Mouse (Mus musculus): ENCODE measurements around the gene Rpl13a. TPM values are rescaled to one million over a fixed set of nuclear protein-coding genes. Genes with fewer than 3 reads are reported as not detected.
A peak's percentile ranks its signal among the peaks of the same experiment; 100 is the strongest.

Rpl13a gene
- polyA plus RNA-seq, 1 experiment from 2014 or later: 1,390 TPM

DNA sequence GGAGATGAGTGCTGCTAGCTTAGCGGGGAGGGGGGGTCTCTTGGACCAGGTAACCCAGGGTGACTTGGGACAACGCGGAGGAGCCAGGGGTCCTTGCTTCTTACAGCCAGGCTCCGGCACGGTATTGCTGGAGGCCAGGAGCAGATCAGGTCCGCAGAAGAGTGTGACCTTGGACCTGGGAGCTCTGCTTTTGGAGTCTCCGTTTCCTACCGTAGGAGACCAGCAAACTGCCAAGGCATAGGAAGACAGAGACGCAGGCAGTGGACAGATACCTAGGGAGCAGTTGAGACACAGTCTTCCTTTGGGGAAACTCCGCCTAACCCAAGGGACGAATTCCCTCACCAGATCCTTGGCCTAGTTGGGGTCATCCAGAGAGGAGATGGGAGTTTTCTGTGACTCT lies 37.1 kb upstream of the Rpl13a start:
- H3K9me3 ChIP-seq: peaks cover 8% of the 10 kb centered on the region; the same call in 1 of the 2 replicates
- no peak for ATAC-seq (ENCODE audit: insufficient number of reproducible peaks, low FRiP score, low TSS enrichment, low read depth)
- 51% methylated on average over 11 of the region's 11 CpGs for WGBS
- H3K27me3 ChIP-seq: peaks cover 84% of the 10 kb centered on the region
- peaks cover 3% of the 10 kb centered on the region; the same call in 1 of the 2 replicates for H3K36me3 ChIP-seq
- H3K4me2 ChIP-seq: no peak overlapping the region
- H3K4me3 ChIP-seq: no peak overlapping the region
- H3K9ac ChIP-seq: no peak overlapping the region
- H3K4me1 ChIP-seq: peaks cover 19% of the 10 kb centered on the region
- H3K27ac ChIP-seq: no peak overlapping the region

- Histone ChIP-seq H3K27me3 (peaks cover 75% of the 10 kb centered on the region), H3K4me3 (no peak overlapping the region), H3K9me3 (peaks cover 4% of the 10 kb centered on the region; the same call in 1 of the 2 replicates), H3K9ac (no peak overlapping the region), H3K36me3 (peaks cover 12% of the 10 kb centered on the region), H3K27ac (no peak overlapping the region), H3K4me1 (peaks cover 19% of the 10 kb centered on the region), H3K4me2 (no peak overlapping the region)
- no peak for ATAC-seq (ENCODE audit: insufficient number of reproducible peaks, low FRiP score, low TSS enrichment, low read depth)
- WGBS: 74% methylated on average over 5 of the region's 5 CpGs
Measured at GRCm38 (mm10) chr7:45164833-45165232, 36.3 kb upstream of the Rpl13a start.

GRCm38 (mm10) chr7:45163735-45164490 lies 35.4 kb upstream of the Rpl13a start, which contains the start of gene Slc17a7:
TSS of gene Slc17a7 (plus strand) at chr7:45163949.
- peak within 1 kb of the TSS; percentile 73 for H3K4me2 ChIP-seq
- no peak for ATAC-seq (ENCODE audit: insufficient number of reproducible peaks, low FRiP score, low TSS enrichment, low read depth)
- no peaks in the 10 kb centered on the region for H3K9me3 ChIP-seq
- peaks cover 66% of the 10 kb centered on the region for H3K27me3 ChIP-seq
- H3K27ac ChIP-seq: no peak within 1 kb of the TSS
- WGBS: under 1% methylated on average over 40 of the region's 41 CpGs
- H3K4me3 ChIP-seq: peak within 1 kb of the TSS; percentile 46
- H3K36me3 ChIP-seq: peaks cover 21% of the 10 kb centered on the region
- peak within 1 kb of the TSS; percentile 47 for H3K9ac ChIP-seq
- peaks cover 19% of the 10 kb centered on the region for H3K4me1 ChIP-seq

GRCm38 (mm10) chr7:45162996-45163615 lies 34.5 kb upstream of the Rpl13a start:
- H3K9me3 ChIP-seq: no peaks in the 10 kb centered on the region
- H3K4me2 ChIP-seq: no peak overlapping the region
- H3K4me3 ChIP-seq: no peak overlapping the region
- peaks cover 19% of the 10 kb centered on the region for H3K4me1 ChIP-seq
- no peak overlapping the region for H3K9ac ChIP-seq
- WGBS: 69% methylated on average over 9 of the region's 9 CpGs
- no peak for ATAC-seq (ENCODE audit: insufficient number of reproducible peaks, low FRiP score, low TSS enrichment, low read depth)
- H3K36me3 ChIP-seq: peaks cover 29% of the 10 kb centered on the region
- H3K27ac ChIP-seq: no peak overlapping the region
- H3K27me3 ChIP-seq: peaks cover 58% of the 10 kb centered on the region

DNA sequence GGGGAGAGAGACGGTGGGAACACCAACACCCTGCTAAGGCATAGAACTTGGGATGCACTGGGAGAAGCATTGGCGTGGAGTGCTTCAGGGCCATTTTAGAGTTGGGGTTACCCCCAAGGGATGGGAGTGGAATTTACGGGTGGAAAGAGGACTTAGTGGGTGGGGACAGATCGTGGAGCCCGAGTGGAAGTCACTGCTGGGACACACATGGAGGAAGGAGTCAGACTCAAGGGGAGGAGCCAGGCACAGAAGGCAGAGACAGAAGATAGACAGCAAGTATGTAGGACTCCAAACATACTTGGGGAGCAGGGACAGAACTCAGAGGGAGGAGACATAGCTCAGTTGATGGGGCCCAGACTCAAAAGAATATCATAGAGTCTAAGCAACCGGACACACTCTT lies 34.0 kb upstream of the Rpl13a start:
- Histone ChIP-seq H3K9me3 (no peaks in the 10 kb centered on the region), H3K27ac (no peak overlapping the region), H3K4me3 (peak overlapping the region; percentile 45), H3K36me3 (peaks cover 34% of the 10 kb centered on the region), H3K9ac (no peak overlapping the region; the same call in 1 of the 2 replicates), H3K27me3 (peaks cover 53% of the 10 kb centered on the region), H3K4me2 (peak overlapping the region; percentile 80), H3K4me1 (peaks cover 19% of the 10 kb centered on the region)
- ATAC-seq (ENCODE audit: insufficient number of reproducible peaks, low FRiP score, low TSS enrichment, low read depth): no peak
- 26% methylated on average over 6 of the region's 6 CpGs for WGBS

GRCm38 (mm10) chr7:45161612-45162473 lies 33.3 kb upstream of the Rpl13a start:
- peaks cover 39% of the 10 kb centered on the region for H3K36me3 ChIP-seq
- H3K4me3 ChIP-seq: peak overlapping the region; percentile 45
- peak overlapping the region; percentile 80 for H3K4me2 ChIP-seq
- peaks cover 46% of the 10 kb centered on the region for H3K27me3 ChIP-seq
- H3K9me3 ChIP-seq: no peaks in the 10 kb centered on the region
- no peak overlapping the region for H3K9ac ChIP-seq
- peak overlapping the region; percentile 28; the same call in 1 of the 2 replicates for H3K27ac ChIP-seq
- 4% methylated on average over 35 of the region's 35 CpGs for WGBS
- peaks cover 19% of the 10 kb centered on the region for H3K4me1 ChIP-seq
- ATAC-seq (ENCODE audit: insufficient number of reproducible peaks, low FRiP score, low TSS enrichment, low read depth): peak; percentile 92

DNA sequence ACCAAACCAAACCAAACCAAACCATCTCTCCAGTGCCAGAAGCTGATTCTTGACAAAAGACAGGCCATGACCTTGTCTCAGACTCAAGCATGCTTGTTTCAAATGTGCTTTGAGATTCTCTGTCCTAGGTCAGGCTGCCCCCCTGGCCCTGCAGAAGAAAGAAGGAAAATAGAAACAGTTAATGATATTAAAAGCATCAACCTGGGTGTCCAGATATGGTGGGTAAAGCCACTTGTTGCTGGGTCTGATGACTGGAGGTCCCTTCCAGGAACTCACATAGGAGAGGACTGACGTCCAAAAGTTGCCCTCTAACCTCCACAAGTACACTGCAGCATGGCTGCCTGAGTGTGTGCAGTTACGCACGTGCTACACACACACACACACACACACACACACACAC lies 32.3 kb upstream of the Rpl13a start:
- Histone ChIP-seq H3K36me3 (peaks cover 39% of the 10 kb centered on the region), H3K4me2 (no peak overlapping the region), H3K9ac (no peak overlapping the region), H3K4me3 (no peak overlapping the region), H3K27me3 (peaks cover 36% of the 10 kb centered on the region), H3K27ac (no peak overlapping the region), H3K4me1 (peaks cover 19% of the 10 kb centered on the region), H3K9me3 (no peaks in the 10 kb centered on the region)
- WGBS: 90% methylated on average over 3 of the region's 3 CpGs
- ATAC-seq (ENCODE audit: insufficient number of reproducible peaks, low FRiP score, low TSS enrichment, low read depth): no peak

GRCm38 (mm10) chr7:45160316-45160800 lies 31.8 kb upstream of the Rpl13a start:
- H3K36me3 ChIP-seq: peaks cover 39% of the 10 kb centered on the region
- no peak overlapping the region for H3K27ac ChIP-seq
- peaks cover 31% of the 10 kb centered on the region for H3K27me3 ChIP-seq
- H3K9me3 ChIP-seq: no peaks in the 10 kb centered on the region
- no peak overlapping the region for H3K9ac ChIP-seq
- H3K4me3 ChIP-seq: no peak overlapping the region
- no peak overlapping the region for H3K4me2 ChIP-seq
- no peak for ATAC-seq (ENCODE audit: insufficient number of reproducible peaks, low FRiP score, low TSS enrichment, low read depth)
- peaks cover 21% of the 10 kb centered on the region for H3K4me1 ChIP-seq
- 95% methylated on average over 6 of the region's 6 CpGs for WGBS

DNA sequence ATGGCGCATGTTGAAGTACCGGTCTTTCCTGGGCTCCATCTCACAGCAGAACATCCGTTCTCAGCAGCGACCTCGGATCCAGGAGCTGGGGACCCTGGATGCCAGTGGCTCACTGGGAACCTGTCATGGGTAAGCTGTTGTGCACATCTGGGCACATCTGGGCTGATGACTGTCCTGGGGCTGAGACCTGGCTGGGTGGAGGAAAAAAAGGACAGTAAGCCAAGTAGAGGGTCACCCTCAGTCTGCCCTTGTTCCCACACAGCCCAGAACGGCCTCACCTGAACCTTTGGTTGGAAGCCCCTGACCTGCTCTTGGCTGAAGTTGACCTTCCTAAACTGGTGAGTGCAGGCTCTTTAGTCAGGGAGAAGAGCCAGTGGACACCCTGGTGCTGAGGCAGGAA lies 30.4 kb upstream of the Rpl13a start:
- Histone ChIP-seq H3K27me3 (peaks cover 17% of the 10 kb centered on the region), H3K4me2 (no peak overlapping the region), H3K9ac (no peak overlapping the region), H3K4me1 (peaks cover 25% of the 10 kb centered on the region), H3K36me3 (peaks cover 39% of the 10 kb centered on the region), H3K9me3 (no peaks in the 10 kb centered on the region), H3K4me3 (no peak overlapping the region), H3K27ac (no peak overlapping the region)
- no peak for ATAC-seq (ENCODE audit: insufficient number of reproducible peaks, low FRiP score, low TSS enrichment, low read depth)
- 89% methylated on average over 6 of the region's 6 CpGs for WGBS

- Histone ChIP-seq H3K36me3 (peaks cover 39% of the 10 kb centered on the region), H3K9me3 (no peaks in the 10 kb centered on the region), H3K4me3 (no peak overlapping the region), H3K4me2 (no peak overlapping the region), H3K9ac (no peak overlapping the region), H3K27ac (no peak overlapping the region), H3K27me3 (peaks cover 2% of the 10 kb centered on the region), H3K4me1 (peaks cover 21% of the 10 kb centered on the region)
- ATAC-seq (ENCODE audit: insufficient number of reproducible peaks, low FRiP score, low TSS enrichment, low read depth): no peak
- WGBS: 87% methylated on average over 14 of the region's 14 CpGs
Measured at GRCm38 (mm10) chr7:45157459-45157858, 28.9 kb upstream of the Rpl13a start.

DNA sequence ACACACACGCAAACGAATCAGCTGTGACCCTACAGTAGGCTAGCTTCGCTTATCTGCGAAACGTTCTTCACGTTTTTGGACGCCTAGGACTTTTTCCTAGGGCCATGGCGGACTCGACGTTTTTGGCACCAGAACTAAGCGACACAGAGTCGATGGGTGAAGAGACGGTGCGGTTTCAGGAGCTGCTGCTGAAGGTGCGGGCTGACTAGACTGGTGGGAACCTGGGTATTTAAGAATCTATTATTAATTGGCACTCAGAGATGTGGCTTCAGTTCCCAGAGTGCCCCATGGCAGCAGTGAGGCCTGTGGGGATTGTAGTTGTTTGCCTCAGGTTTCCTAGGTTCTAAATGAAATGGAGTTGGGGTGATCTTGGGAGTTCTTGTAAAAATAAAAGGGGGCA lies 27.6 kb upstream of the Rpl13a start:
- H3K9me3 ChIP-seq: no peaks in the 10 kb centered on the region
- no peak overlapping the region for H3K27ac ChIP-seq
- H3K4me3 ChIP-seq: no peak overlapping the region
- no peak overlapping the region for H3K4me2 ChIP-seq
- no peak overlapping the region for H3K9ac ChIP-seq
- peaks cover 39% of the 10 kb centered on the region for H3K36me3 ChIP-seq
- 95% methylated on average over 15 of the region's 15 CpGs for WGBS
- no peak for ATAC-seq (ENCODE audit: insufficient number of reproducible peaks, low FRiP score, low TSS enrichment, low read depth)
- no peaks in the 10 kb centered on the region for H3K27me3 ChIP-seq
- peaks cover 14% of the 10 kb centered on the region; the same call in 1 of the 2 replicates for H3K4me1 ChIP-seq

All from limb, embryonic 15.5 days (tissue).